Mouse (Mus musculus) activated CD4-positive, CD25-positive, alpha-beta regulatory T cell, adult 4 months (primary cell): ENCODE results near the gene Ccnq. TPM values are rescaled to one million over a fixed set of nuclear protein-coding genes. Genes with fewer than 3 reads are reported as not detected.

Source experiments
- polyA plus RNA-seq, 2 experiments: library from polyadenylated mRNA; unstranded; fragments of 100-300 nt; shearing (Covaris generic); gene quantifications; one replicate each; pipeline ENCODE4 v1.2.1; 2017

The Ccnq gene
- polyA plus RNA-seq, 2 experiments from 2014 or later = 38.4 to 46.6 TPM

Other genes starting within 250 kb of the Ccnq start
- not detected for gene Sebox, start 248.3 kb downstream of the Ccnq start, polyA plus RNA-seq
- gene Tmem199, start 239.6 kb downstream of the Ccnq start, polyA plus RNA-seq = 10 to 100 TPM; 47.9 to 58.6 TPM
- gene Poldip2, start 239.5 kb downstream of the Ccnq start, polyA plus RNA-seq = 10 to 100 TPM; 11.2 to 12.9 TPM
- 10 to 100 TPM; 12.1 to 14.6 TPM for gene Tnfaip1, start 215.4 kb downstream of the Ccnq start, polyA plus RNA-seq
- 100 to 1,000 TPM; 114 to 134 TPM for gene Ift20, start 215.4 kb downstream of the Ccnq start, polyA plus RNA-seq
- 10 to 100 TPM; 23.3 to 28.4 TPM for gene Tmem97, start 201.0 kb downstream of the Ccnq start, polyA plus RNA-seq
- gene Nlk, start 54.4 kb downstream of the Ccnq start, polyA plus RNA-seq = 10 to 100 TPM; 23.8 to 30.5 TPM
- gene Lyrm9, start 74.9 kb upstream of the Ccnq start, polyA plus RNA-seq = 10 to 100 TPM; 26.4 to 33.4 TPM
- not detected for gene Nos2, start 169.1 kb upstream of the Ccnq start, polyA plus RNA-seq
- 100 to 1,000 TPM; 309 to 317 TPM for gene Lgals9, start 233.2 kb upstream of the Ccnq start, polyA plus RNA-seq